Comparison of ENCODE assay signal across 12 mouse cellular contexts in genomic region chr13:59509644-59510366, GRCm38 (mm10).
DNase-seq lines count a peak whose midpoint lies in the region; ATAC-seq and TF ChIP-seq lines count a peak whose summit lies in the region.
"Had no signal": no experiment of that assay in that cellular context is flagged by ENCODE, and none has a peak within 500 bp of the region (broad histone marks: within the 10 kb centered on the region; RNA-seq: fewer than 3 reads in every experiment).

No protein-coding gene starts in this region.

- no peak overlapping the region for H3K9ac ChIP-seq in liver, postnatal 0 days (replicated peaks)
- no peak overlapping the region for H3K9ac ChIP-seq in liver, embryonic 11.5 days (ENCODE audit: low read depth, low read length)
- H3K9ac ChIP-seq: heart, embryonic 13.5 days had no signal

- WGBS in liver, postnatal 0 days (ENCODE audit: insufficient replicate concordance) = 43% methylated on average over 10 of the region's 10 CpGs
- WGBS in liver, embryonic 11.5 days = 61% methylated on average over 10 of the region's 10 CpGs
- WGBS in bone marrow, adult 2 months = 13% methylated on average over 10 of the region's 10 CpGs

- H3K27me3 ChIP-seq in liver, postnatal 0 days (ENCODE audit: insufficient read depth, low read length) = no peaks in the 10 kb centered on the region
- no peaks in the 10 kb centered on the region for H3K27me3 ChIP-seq in liver, embryonic 11.5 days (replicated peaks; ENCODE audit: control insufficient read depth, insufficient read depth, low read length)
- H3K27me3 ChIP-seq: heart, embryonic 13.5 days; Patski had no signal

- no peak for TF ChIP-seq EP300 in liver, postnatal 0 days (IDR thresholded peaks at IDR 0.05; ENCODE audit: low read depth)

- no peak for TF ChIP-seq POLR2A in bone marrow, adult 2 months (IDR thresholded peaks at IDR 0.05; ENCODE audit: borderline replicate concordance, control insufficient read depth, low read depth, low read length)

- no peaks in the 10 kb centered on the region for H3K9me3 ChIP-seq in liver, postnatal 0 days (ENCODE audit: low read length)
- no peaks in the 10 kb centered on the region for H3K9me3 ChIP-seq in liver, embryonic 11.5 days (ENCODE audit: control insufficient read depth, low read length)
- H3K9me3 ChIP-seq: heart, embryonic 13.5 days had no signal

- H3K27ac ChIP-seq in liver, postnatal 0 days (ENCODE audit: low read depth) = peak overlapping the region; percentile 64
- no peak overlapping the region for H3K27ac ChIP-seq in liver, embryonic 11.5 days (ENCODE audit: low read depth, low read length)
- peak overlapping the region; percentile 84 for H3K27ac ChIP-seq in bone marrow, adult 2 months (ENCODE audit: control insufficient read depth, insufficient read depth, low read depth, low read length, poor library complexity)
- H3K27ac ChIP-seq: heart, embryonic 13.5 days had no signal

- H3K4me2 ChIP-seq in liver, postnatal 0 days (ENCODE audit: low read depth, low read length) = peak overlapping the region; percentile 29
- no peak overlapping the region for H3K4me2 ChIP-seq in liver, embryonic 11.5 days
- H3K4me2 ChIP-seq: heart, embryonic 13.5 days had no signal

- H3K4me3 ChIP-seq in liver, postnatal 0 days (ENCODE audit: low read depth, low read length) = no peak overlapping the region
- no peak overlapping the region for H3K4me3 ChIP-seq in liver, embryonic 11.5 days (ENCODE audit: low read depth, low read length)
- peak overlapping the region; percentile 17 for H3K4me3 ChIP-seq in bone marrow, adult 2 months (replicated peaks; ENCODE audit: control insufficient read depth, low read depth, low read length)
- H3K4me3 ChIP-seq: heart, embryonic 13.5 days had no signal

- peak; percentile 62 for ATAC-seq in liver, postnatal 0 days
- no peak for ATAC-seq in liver, embryonic 11.5 days (replicated peaks; ENCODE audit: low FRiP score)
- ATAC-seq in monocyte, adult 5-6 weeks (replicated peaks; ENCODE audit: insufficient number of reproducible peaks, low FRiP score, low TSS enrichment, poor library complexity, severe bottlenecking) = peak; percentile 47; the same call in 1 of the 2 replicates
- ATAC-seq: Patski had no signal

- H3K36me3 ChIP-seq in liver, postnatal 0 days (replicated peaks; ENCODE audit: insufficient read depth, low read length) = peaks cover 13% of the 10 kb centered on the region; the same call in 1 of the 2 replicates
- H3K36me3 ChIP-seq in liver, embryonic 11.5 days (ENCODE audit: control insufficient read depth, insufficient read depth, low read length) = no peaks in the 10 kb centered on the region

- TF ChIP-seq CTCF in liver, postnatal 0 days (IDR thresholded peaks at IDR 0.05; ENCODE audit: low read depth) = no peak
- TF ChIP-seq CTCF in bone marrow, adult 2 months (IDR thresholded peaks at IDR 0.05; ENCODE audit: control insufficient read depth, insufficient read depth, low read length) = no peak

- H3K4me1 ChIP-seq in liver, postnatal 0 days (ENCODE audit: insufficient read depth) = no peaks in the 10 kb centered on the region
- H3K4me1 ChIP-seq in liver, embryonic 11.5 days (replicated peaks; ENCODE audit: control insufficient read depth, insufficient read depth, low read length) = no peaks in the 10 kb centered on the region
- peaks cover 2% of the 10 kb centered on the region; the same call in 1 of the 2 replicates for H3K4me1 ChIP-seq in bone marrow, adult 2 months (ENCODE audit: control insufficient read depth, insufficient read depth, low read length)
- H3K4me1 ChIP-seq: heart, embryonic 13.5 days had no signal

- peak; percentile 63 for DNase-seq in liver, postnatal 0 days
- no peak for DNase-seq in liver, embryonic 11.5 days (ENCODE audit: low spot score)
- DNase-seq in kidney, postnatal 25 days = peak; percentile 52 to 55
- no peak for DNase-seq in natural killer cell, adult 2 months (ENCODE audit: low spot score in 2 of 2)
- no peak for DNase-seq in left cerebral cortex, adult 11 months (ENCODE audit: low spot score)
- DNase-seq in frontal cortex, adult 2 months (ENCODE audit: extremely low spot score in 1 of 2, low spot score in 1 of 2) = no peak
- DNase-seq: layer of hippocampus, adult 9-11 months; thymus, postnatal 14 days had no signal

Comparison
In these comparisons a context has a peak if more than half of its experiments do, and no peak if none do; other contexts are left out.
1. DNase-seq: peak in liver, postnatal 0 days (single experiment) and kidney, postnatal 25 days (2 of 2); none in liver, embryonic 11.5 days (single experiment), natural killer cell, adult 2 months (0 of 2), left cerebral cortex, adult 11 months (single experiment) and frontal cortex, adult 2 months (0 of 2).